Mouse (Mus musculus) hindbrain, embryonic 16.5 days (tissue): ENCODE results near the gene Plekha5. TPM values are rescaled to one million over a fixed set of nuclear protein-coding genes. Genes with fewer than 3 reads are reported as not detected.

Experiments used
- ATAC-seq: fragments of 200-750 bp; cut with Nextera tagmentation; 2 replicates; pipeline ENCODE4 v1.8.0; 2017; ENCODE audit warnings: moderate TSS enrichment, moderate library complexity
- H3K27ac ChIP-seq: fragments of 300-500 bp; sonication (generic); 2 replicates; pipeline ENCODE4 v1.5.1; 2014; ENCODE audit warnings: low read depth, mild to moderate bottlenecking, control low read depth, low read length, moderate library complexity
- H3K27me3 ChIP-seq: fragments of 300-500 bp; sonication (generic); replicated peaks from 2 replicates; pipeline ENCODE4 v1.6.1; 2014; ENCODE audit warnings: low read length; ENCODE audit not compliant: control insufficient read depth, insufficient read depth
- H3K36me3 ChIP-seq: fragments of 300-500 bp; sonication (generic); 2 replicates; pipeline ENCODE4 v1.6.1; 2014; ENCODE audit warnings: mild to moderate bottlenecking, low read length, moderate library complexity, mixed read lengths; ENCODE audit not compliant: control insufficient read depth, insufficient read depth
- H3K4me1 ChIP-seq: fragments of 300-500 bp; sonication (generic); 2 replicates; pipeline ENCODE4 v1.6.1; 2014; ENCODE audit warnings: low read depth, low read length; ENCODE audit not compliant: control insufficient read depth, insufficient read depth
- H3K4me2 ChIP-seq: fragments of 300-500 bp; sonication (generic); 2 replicates; pipeline ENCODE4 v1.6.1; 2014; ENCODE audit warnings: mild to moderate bottlenecking, low read length, control low read depth, moderate library complexity
- H3K4me3 ChIP-seq: fragments of 300-500 bp; sonication (generic); 2 replicates; pipeline ENCODE4 v1.5.1; 2014; ENCODE audit warnings: mild to moderate bottlenecking, low read length, control low read depth, moderate library complexity
- H3K9ac ChIP-seq: fragments of 300-500 bp; sonication (generic); 2 replicates; pipeline ENCODE4 v1.6.1; 2014; ENCODE audit warnings: low read depth, mild to moderate bottlenecking, control low read depth, low read length, moderate library complexity
- H3K9me3 ChIP-seq: fragments of 300-500 bp; sonication (generic); 2 replicates; pipeline ENCODE4 v1.6.1; 2014; ENCODE audit warnings: mild to moderate bottlenecking, low read length, moderate library complexity; ENCODE audit not compliant: control insufficient read depth
- WGBS: fragments of 180-500 bp; shearing (Covaris S2); extraction: QIAGEN DNeasy Blood & Tissue Kit; methylation state at CpG from one replicate; pipeline ENCODE4 v1.1.7; 2014; 5-methylcytosine and 5-hydroxymethylcytosine counted together
- polyA plus RNA-seq: library from polyadenylated mRNA; unstranded; fragments of >200 nt; fragmentation: Nextera tagmentation; extraction: Ambion mirVana; gene quantifications from 2 replicates; pipeline ENCODE4 v1.2.1, GENCODE M21; 2015

Plekha5 gene
- polyA plus RNA-seq, 1 experiment from 2014 or later, result 31.2 TPM

DNA sequence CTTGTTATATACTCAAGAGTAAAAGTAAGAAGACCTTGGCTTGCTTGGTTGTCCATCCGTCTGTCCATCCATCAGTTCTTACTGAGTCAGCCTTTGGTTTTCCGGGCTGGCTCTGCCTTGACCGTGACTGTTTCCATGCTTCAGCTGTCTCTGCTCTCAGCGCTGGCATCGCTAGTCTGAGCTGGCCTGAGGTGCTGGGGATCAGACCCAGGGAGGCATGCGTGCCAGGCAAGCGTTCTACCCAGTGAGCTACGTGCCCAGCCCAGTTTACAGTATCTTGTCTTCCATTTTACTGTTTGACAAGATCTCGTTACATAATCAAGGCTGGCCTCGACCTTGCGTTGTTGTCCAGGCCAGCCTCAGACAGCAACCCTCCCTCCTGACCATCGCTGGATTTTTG lies 44.0 kb downstream of the Plekha5 start:
- no peaks in the 10 kb centered on the region for H3K4me1 ChIP-seq
- ATAC-seq, result no peak
- WGBS, result 95% methylated on average over 12 of the region's 12 CpGs
- H3K27me3 ChIP-seq, result no peaks in the 10 kb centered on the region
- H3K4me3 ChIP-seq, result no peak overlapping the region
- H3K27ac ChIP-seq, result no peak overlapping the region
- H3K36me3 ChIP-seq, result no peaks in the 10 kb centered on the region
- H3K4me2 ChIP-seq, result no peak overlapping the region
- no peak overlapping the region for H3K9ac ChIP-seq
- H3K9me3 ChIP-seq, result no peaks in the 10 kb centered on the region

DNA sequence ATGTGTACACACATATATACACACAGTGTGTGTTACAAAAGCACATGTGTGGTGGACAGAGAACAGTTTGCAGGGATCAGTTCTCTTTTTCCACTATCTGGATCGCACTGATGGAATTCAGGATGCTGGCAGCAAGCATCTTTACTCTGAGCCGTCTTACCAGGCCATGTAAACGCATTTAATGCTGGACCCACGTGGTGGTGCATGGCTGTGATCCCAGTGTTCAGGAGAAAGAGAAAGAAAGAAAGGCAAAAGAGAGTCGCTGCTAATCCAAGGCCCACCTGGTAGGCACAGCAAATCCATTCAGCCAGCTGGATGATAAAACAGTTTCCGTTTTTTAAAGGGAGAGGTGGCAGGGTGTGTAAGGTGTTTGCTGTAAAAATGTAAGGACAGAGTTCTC lies 45.9 kb downstream of the Plekha5 start:
- Histone ChIP-seq H3K27ac (no peak overlapping the region), H3K9ac (no peak overlapping the region), H3K36me3 (no peaks in the 10 kb centered on the region), H3K27me3 (no peaks in the 10 kb centered on the region), H3K9me3 (no peaks in the 10 kb centered on the region), H3K4me2 (no peak overlapping the region), H3K4me3 (no peak overlapping the region), H3K4me1 (no peaks in the 10 kb centered on the region)
- no peak for ATAC-seq
- 69% methylated on average over 6 of the region's 6 CpGs for WGBS

DNA sequence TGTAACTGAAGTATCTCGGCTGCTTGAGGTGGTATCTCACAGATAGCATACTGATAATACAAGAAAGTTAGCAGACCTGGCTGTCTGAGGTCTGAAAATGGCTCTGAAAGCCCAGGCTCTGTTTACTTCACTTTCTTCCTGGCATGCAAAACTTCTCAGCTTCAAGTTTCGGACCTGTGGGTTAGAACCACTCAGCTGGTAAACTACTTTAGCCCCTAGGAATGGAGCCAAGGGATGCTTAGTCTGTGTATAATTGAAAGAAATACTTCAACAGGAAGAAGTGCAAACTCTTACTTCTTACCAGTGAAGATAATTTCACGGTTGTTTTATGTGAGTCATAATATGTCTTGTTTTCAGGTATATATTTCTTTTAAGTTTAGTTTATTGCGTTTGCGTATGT lies 47.9 kb downstream of the Plekha5 start:
- Histone ChIP-seq H3K9me3 (no peaks in the 10 kb centered on the region), H3K4me3 (no peak overlapping the region), H3K36me3 (no peaks in the 10 kb centered on the region), H3K9ac (no peak overlapping the region), H3K27ac (no peak overlapping the region), H3K27me3 (no peaks in the 10 kb centered on the region), H3K4me1 (no peaks in the 10 kb centered on the region), H3K4me2 (no peak overlapping the region)
- 96% methylated on average over 5 of the region's 5 CpGs for WGBS
- no peak for ATAC-seq

DNA sequence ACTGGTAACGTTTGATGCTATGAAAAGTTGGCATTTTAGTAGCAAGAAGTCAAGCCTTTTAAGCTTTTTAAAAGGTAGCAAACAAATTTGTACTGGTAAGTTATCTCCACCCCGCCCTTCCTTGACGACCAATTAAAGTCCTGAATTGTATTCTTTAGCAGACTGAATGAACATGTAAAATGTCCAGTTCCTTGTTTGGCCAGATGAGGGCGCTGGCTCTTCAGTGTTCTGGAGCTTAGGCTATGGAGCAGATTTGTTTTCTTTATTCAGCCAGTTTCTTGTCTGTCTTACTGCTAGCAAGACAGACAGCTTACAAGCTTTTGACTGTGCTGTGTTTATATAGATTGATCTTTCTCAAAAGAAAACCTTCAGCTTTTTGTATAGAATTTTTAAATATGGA lies 48.5 kb downstream of the Plekha5 start:
- peaks cover 5% of the 10 kb centered on the region for H3K4me1 ChIP-seq
- H3K9ac ChIP-seq, result no peak overlapping the region
- WGBS, result 57% methylated on average over 4 of the region's 4 CpGs
- H3K36me3 ChIP-seq, result no peaks in the 10 kb centered on the region
- no peaks in the 10 kb centered on the region for H3K27me3 ChIP-seq
- H3K4me2 ChIP-seq, result no peak overlapping the region
- H3K27ac ChIP-seq, result no peak overlapping the region
- no peak overlapping the region for H3K4me3 ChIP-seq
- no peaks in the 10 kb centered on the region for H3K9me3 ChIP-seq
- ATAC-seq, result no peak

DNA sequence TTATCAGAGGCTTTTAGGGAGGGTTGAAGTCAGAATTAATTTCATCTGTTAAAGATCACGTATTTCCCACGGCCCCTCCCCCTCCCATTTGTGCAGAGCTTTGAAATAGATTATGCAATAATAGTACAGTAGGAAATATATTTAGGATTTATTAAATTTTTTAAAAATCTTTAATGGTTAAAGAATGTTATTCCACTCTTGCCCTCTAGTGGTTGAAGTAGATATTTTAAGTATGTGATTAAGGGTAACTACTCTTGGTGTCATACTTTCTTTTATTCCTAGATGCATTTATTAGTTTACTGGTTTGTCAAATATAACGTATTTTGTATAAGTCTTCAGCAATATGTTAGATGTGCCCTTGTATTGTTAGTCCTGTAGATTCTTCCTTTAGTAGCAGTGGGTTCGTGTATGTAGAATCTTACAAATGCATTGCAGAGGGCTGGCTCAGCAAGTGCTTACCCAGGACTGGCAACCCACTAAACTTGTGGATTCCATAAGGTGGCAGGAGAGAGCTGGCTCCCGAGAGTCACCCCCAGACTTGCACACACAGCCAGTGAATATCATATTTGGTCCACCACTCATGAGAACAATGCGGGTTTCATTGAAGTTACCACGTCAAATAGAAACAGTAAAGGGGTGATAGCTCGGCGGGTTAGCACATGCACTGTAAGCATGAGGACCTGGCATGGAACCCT lies 51.7 kb downstream of the Plekha5 start:
- no peak overlapping the region for H3K27ac ChIP-seq
- H3K4me3 ChIP-seq, result no peak overlapping the region
- H3K9me3 ChIP-seq, result no peaks in the 10 kb centered on the region
- ATAC-seq, result no peak
- H3K4me1 ChIP-seq, result peaks cover 20% of the 10 kb centered on the region
- H3K4me2 ChIP-seq, result no peak overlapping the region
- 85% methylated on average over 9 of the region's 9 CpGs for WGBS
- H3K27me3 ChIP-seq, result no peaks in the 10 kb centered on the region
- no peak overlapping the region for H3K9ac ChIP-seq
- H3K36me3 ChIP-seq, result no peaks in the 10 kb centered on the region

DNA sequence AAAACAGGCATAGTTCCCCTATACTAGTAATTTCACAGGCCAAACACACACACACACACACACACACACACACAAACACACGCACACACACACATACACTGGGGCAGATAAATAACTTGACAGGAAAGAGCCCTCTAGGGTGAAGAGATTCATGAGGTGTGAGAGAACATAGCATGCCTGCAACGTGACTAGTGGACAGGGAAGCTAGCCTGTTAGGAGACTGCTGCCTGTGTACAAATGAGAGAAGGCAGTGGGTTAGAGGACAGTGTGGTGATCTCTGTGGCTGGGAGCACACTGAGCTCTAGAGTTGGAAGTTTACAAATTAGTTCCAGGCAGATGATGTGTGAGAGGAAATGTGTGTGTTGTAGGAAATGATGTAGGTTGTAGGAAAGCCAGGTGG lies 53.1 kb downstream of the Plekha5 start:
- ATAC-seq, result peak; percentile 9; the same call in 1 of the 2 replicates
- H3K4me3 ChIP-seq, result no peak overlapping the region
- peaks cover 22% of the 10 kb centered on the region for H3K4me1 ChIP-seq
- H3K9ac ChIP-seq, result no peak overlapping the region; the same call in 1 of the 2 replicates
- no peaks in the 10 kb centered on the region for H3K9me3 ChIP-seq
- no peaks in the 10 kb centered on the region for H3K27me3 ChIP-seq
- H3K36me3 ChIP-seq, result no peaks in the 10 kb centered on the region
- WGBS, result 59% methylated on average over 2 of the region's 2 CpGs
- no peak overlapping the region for H3K4me2 ChIP-seq
- H3K27ac ChIP-seq, result no peak overlapping the region

DNA sequence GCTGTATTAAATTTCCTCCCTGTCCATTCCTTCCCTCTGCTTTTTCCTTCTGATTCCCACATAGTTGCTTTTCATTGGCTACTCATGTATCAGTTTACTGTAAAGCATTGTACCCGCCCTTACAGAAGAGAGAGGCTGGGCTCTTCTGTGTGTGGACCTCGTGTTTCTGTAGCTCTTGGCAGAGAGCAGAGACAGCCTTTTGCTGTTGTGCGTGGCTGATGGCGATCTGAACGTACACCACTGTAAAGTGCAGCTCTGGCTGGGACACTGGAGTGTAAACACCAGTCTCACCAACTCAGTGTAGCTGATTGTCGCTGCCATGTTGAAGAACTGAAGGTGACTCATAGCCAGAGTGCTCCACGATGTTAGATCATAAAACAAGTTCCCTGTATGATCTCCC lies 54.2 kb downstream of the Plekha5 start:
- Histone ChIP-seq H3K27ac (peak overlapping the region; percentile 20; the same call in 1 of the 2 replicates), H3K9me3 (no peaks in the 10 kb centered on the region), H3K4me2 (no peak overlapping the region), H3K27me3 (no peaks in the 10 kb centered on the region), H3K36me3 (no peaks in the 10 kb centered on the region), H3K4me1 (peaks cover 25% of the 10 kb centered on the region), H3K9ac (no peak overlapping the region), H3K4me3 (no peak overlapping the region)
- WGBS, result 53% methylated on average over 7 of the region's 7 CpGs
- ATAC-seq, result no peak

DNA sequence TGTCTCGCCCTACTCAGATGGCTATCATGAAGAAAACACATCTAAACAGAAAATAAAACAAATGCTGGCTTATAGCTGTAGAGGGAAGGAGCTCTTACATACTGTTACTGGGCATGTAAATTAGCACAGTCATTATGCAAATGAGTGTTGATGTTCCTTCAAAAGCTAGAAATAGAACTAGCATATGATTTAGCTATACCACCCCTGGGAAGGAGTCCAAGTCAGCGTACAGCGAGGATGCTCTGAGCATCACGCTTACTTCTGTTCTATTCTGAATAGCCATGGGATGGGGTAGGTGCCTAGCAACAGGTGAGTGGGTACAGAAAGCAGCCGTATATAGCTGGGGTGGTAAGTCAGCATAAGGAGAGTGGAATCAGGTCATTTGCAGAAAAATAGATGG lies 55.1 kb downstream of the Plekha5 start:
- H3K4me3 ChIP-seq, result no peak overlapping the region
- H3K27me3 ChIP-seq, result no peaks in the 10 kb centered on the region
- 56% methylated on average over 5 of the region's 5 CpGs for WGBS
- no peak overlapping the region for H3K4me2 ChIP-seq
- peaks cover 32% of the 10 kb centered on the region for H3K4me1 ChIP-seq
- H3K36me3 ChIP-seq, result no peaks in the 10 kb centered on the region
- 0 out of 2 replicates have a peak, but pooled peaks have one; percentile 6 for ATAC-seq
- H3K9ac ChIP-seq, result no peak overlapping the region
- H3K27ac ChIP-seq, result no peak overlapping the region
- no peaks in the 10 kb centered on the region for H3K9me3 ChIP-seq

- Histone ChIP-seq H3K9ac (no peak overlapping the region), H3K4me2 (no peak overlapping the region), H3K4me3 (no peak overlapping the region), H3K27me3 (no peaks in the 10 kb centered on the region), H3K9me3 (no peaks in the 10 kb centered on the region), H3K4me1 (peaks cover 38% of the 10 kb centered on the region), H3K36me3 (no peaks in the 10 kb centered on the region), H3K27ac (no peak overlapping the region; the same call in 1 of the 2 replicates)
- 87% methylated on average over 10 of the region's 10 CpGs for WGBS
- no peak for ATAC-seq
Observed at GRCm38 (mm10) chr6:140480425-140481081, 56.7 kb downstream of the Plekha5 start.
